Mouse (Mus musculus) A20 (cell line): ENCODE data around the gene Tbxa2r.

Experiments used
- DNase-seq: peaks from one replicate; pipeline ENCODE4 v3.0.0-alpha.2; 2011; ENCODE audit warnings: low read depth, low spot score

The Tbxa2r gene

GRCm38 (mm10) chr10:81328386-81328785 is at the start of gene Tbxa2r:
Gene Tbxa2r (plus strand): TSS chr10:81328731.
- DNase-seq, result no peak

GRCm38 (mm10) chr10:81279496-81279895 is 49.0 kb upstream of the Tbxa2r start:
- no peak for DNase-seq

GRCm38 (mm10) chr10:81284189-81284588 is 44.3 kb upstream of the Tbxa2r start:
- DNase-seq, result no peak

GRCm38 (mm10) chr10:81284719-81285118 is 43.8 kb upstream of the Tbxa2r start:
- no peak for DNase-seq

GRCm38 (mm10) chr10:81285694-81286450 is 42.7 kb upstream of the Tbxa2r start:
- peak; percentile 95 for DNase-seq

GRCm38 (mm10) chr10:81286586-81286985 is 41.9 kb upstream of the Tbxa2r start:
- DNase-seq, result peak; percentile 60

GRCm38 (mm10) chr10:81287513-81288157 is 40.9 kb upstream of the Tbxa2r start:
- DNase-seq, result peak; percentile 86

- DNase-seq, result peak; percentile 73
Measured at GRCm38 (mm10) chr10:81288601-81289000, 39.9 kb upstream of the Tbxa2r start.

- peak; percentile 71 for DNase-seq
Measured at GRCm38 (mm10) chr10:81289278-81289677, 39.3 kb upstream of the Tbxa2r start.

GRCm38 (mm10) chr10:81289811-81290210 is 38.7 kb upstream of the Tbxa2r start:
- DNase-seq, result no peak

- no peak for DNase-seq
Measured at GRCm38 (mm10) chr10:81290698-81291460, 37.7 kb upstream of the Tbxa2r start.

- no peak for DNase-seq
Measured at GRCm38 (mm10) chr10:81291511-81292104, 36.9 kb upstream of the Tbxa2r start, which contains the start of gene Tjp3. Gene Tjp3 (minus strand): TSS chr10:81291581.

- peak; percentile 100 for DNase-seq
Measured at GRCm38 (mm10) chr10:81292554-81293333, 35.8 kb upstream of the Tbxa2r start, which contains the start of gene Pip5k1c. Gene Pip5k1c (plus strand): TSS chr10:81292963.

GRCm38 (mm10) chr10:81293334-81294030 is 35.0 kb upstream of the Tbxa2r start:
- DNase-seq, result no peak

GRCm38 (mm10) chr10:81294442-81294841 is 34.1 kb upstream of the Tbxa2r start:
- DNase-seq, result peak; percentile 34

- no peak for DNase-seq
Measured at GRCm38 (mm10) chr10:81295185-81295584, 33.3 kb upstream of the Tbxa2r start.

- DNase-seq, result peak; percentile 88
Measured at GRCm38 (mm10) chr10:81297246-81297645, 31.3 kb upstream of the Tbxa2r start.

- peak; percentile 83 for DNase-seq
Measured at GRCm38 (mm10) chr10:81297845-81298244, 30.7 kb upstream of the Tbxa2r start.

GRCm38 (mm10) chr10:81298369-81299100 is 30.0 kb upstream of the Tbxa2r start:
- peak; percentile 93 for DNase-seq
